Mouse (Mus musculus): ENCODE data around the gene 4930522H14Rik.

GRCm38 (mm10) chr4:109484621-109485020 lies 46.5 kb downstream of the 4930522H14Rik start, which contains the start of gene Rnf11:
- TF ChIP-seq CHD2 (IDR thresholded peaks at IDR 0.05; ENCODE audit: low read length) (no peak), CTCF (IDR thresholded peaks at IDR 0.05 in 2 of 3, conservative IDR thresholded peaks at IDR 0.05 in 1 of 3; ENCODE audit: control insufficient read depth in 1 of 3, insufficient read depth in 1 of 3, low read depth in 2 of 3, low read length in 3 of 3, poor library complexity in 1 of 3, severe bottlenecking in 1 of 3) (no peak), NRF1 (IDR thresholded peaks at IDR 0.05; ENCODE audit: insufficient read depth, low read depth, low read length, poor library complexity, severe bottlenecking) (no peak), MAFK (IDR thresholded peaks at IDR 0.05; ENCODE audit: borderline replicate concordance, low read depth, low read length) (no peak), POLR2AphosphoS2 (IDR thresholded peaks at IDR 0.05; ENCODE audit: low read length) (no peak), NELFE (IDR thresholded peaks at IDR 0.05; ENCODE audit: low read depth, low read length) (no peak), POLR2A (IDR thresholded peaks at IDR 0.05; ENCODE audit: control insufficient read depth in 1 of 2, insufficient read depth in 1 of 2, low read depth in 1 of 2, low read length in 2 of 2, poor library complexity in 1 of 2) (no peak)
